Mouse (Mus musculus) embryonic facial prominence, embryonic 11.5 days (tissue): ENCODE measurements at regions not wholly inside any gene's neighbourhood (a gene's known extent, or its start where the extent isn't known, plus 50 kb on each side); places are given as distances from the start of the nearest gene placed in this dataset.
"Not testable (repeated sequence)": the region's sequence is repeated elsewhere in the genome, so short reads cannot be mapped to it uniquely, and the experiment has no call there.

Source experiments
- ATAC-seq: fragments of 200-750 bp; cut with Nextera tagmentation; replicated peaks from 2 replicates; pipeline ENCODE4 v1.8.0; 2017; ENCODE audit warnings: low read depth; ENCODE audit not compliant: insufficient number of reproducible peaks, low FRiP score, low TSS enrichment
- DNase-seq: peaks from one replicate; pipeline ENCODE4 v3.0.0-alpha.2; 2015; ENCODE audit warnings: low spot score
- H3K27ac ChIP-seq: fragments of 300-500 bp; sonication (generic); replicated peaks from 2 replicates; pipeline ENCODE4 v1.5.1; 2014; ENCODE audit warnings: mild to moderate bottlenecking, low read depth, low read length, control low read depth
- H3K27me3 ChIP-seq: fragments of 300-500 bp; sonication (generic); 2 replicates; pipeline ENCODE4 v1.6.1; 2014; ENCODE audit warnings: mild to moderate bottlenecking, low read length, moderate library complexity, mixed read lengths; ENCODE audit not compliant: control insufficient read depth, insufficient read depth
- H3K36me3 ChIP-seq: fragments of 300-500 bp; sonication (generic); replicated peaks from 2 replicates; pipeline ENCODE4 v1.6.1; 2014; ENCODE audit warnings: low read depth, mild to moderate bottlenecking, low read length, moderate library complexity, mixed read lengths; ENCODE audit not compliant: control insufficient read depth, insufficient read depth
- H3K4me1 ChIP-seq: fragments of 300-500 bp; sonication (generic); 2 replicates; pipeline ENCODE4 v1.6.1; 2014; ENCODE audit warnings: low read length, mixed read lengths; ENCODE audit not compliant: control insufficient read depth, insufficient read depth
- H3K4me2 ChIP-seq: fragments of 300-500 bp; sonication (generic); 2 replicates; pipeline ENCODE4 v1.6.1; 2014; ENCODE audit warnings: low read depth, mild to moderate bottlenecking, control low read depth, low read length, moderate library complexity
- H3K4me3 ChIP-seq: fragments of 300-500 bp; sonication (generic); 2 replicates; pipeline ENCODE4 v1.5.1; 2014; ENCODE audit warnings: low read depth, low read length, control low read depth
- H3K9ac ChIP-seq: fragments of 300-500 bp; sonication (generic); replicated peaks from 2 replicates; pipeline ENCODE4 v1.6.1; 2014; ENCODE audit warnings: mild to moderate bottlenecking, control low read depth, low read length
- H3K9me3 ChIP-seq: fragments of 300-500 bp; sonication (generic); replicated peaks from 2 replicates; pipeline ENCODE4 v1.6.1; 2016; ENCODE audit warnings: mild to moderate bottlenecking, low read length, inconsistent platforms, mixed read lengths; ENCODE audit not compliant: control insufficient read depth
- WGBS: fragments of 180-500 bp; shearing (Covaris S2); extraction: QIAGEN DNeasy Blood & Tissue Kit; methylation state at CpG from one replicate; pipeline ENCODE4 v1.1.7; 2014; 5-methylcytosine and 5-hydroxymethylcytosine counted together

- no peak for ATAC-seq
- H3K27me3 ChIP-seq: no peaks in the 10 kb centered on the region
- H3K4me3 ChIP-seq: no peak overlapping the region
- no peaks in the 10 kb centered on the region for H3K9me3 ChIP-seq
- H3K27ac ChIP-seq: no peak overlapping the region
- H3K4me1 ChIP-seq: no peaks in the 10 kb centered on the region
- no peak for DNase-seq
- H3K9ac ChIP-seq: no peak overlapping the region
- H3K4me2 ChIP-seq: no peak overlapping the region
- H3K36me3 ChIP-seq: no peaks in the 10 kb centered on the region
Observed at GRCm38 (mm10) chr1:12115041-12115828, 701.3 kb downstream of the A830018L16Rik start.

GRCm38 (mm10) chr1:12117083-12117482, 703.2 kb downstream of the A830018L16Rik start:
- Histone ChIP-seq H3K9me3 (no peaks in the 10 kb centered on the region), H3K36me3 (no peaks in the 10 kb centered on the region), H3K9ac (no peak overlapping the region), H3K4me2 (no peak overlapping the region), H3K27me3 (no peaks in the 10 kb centered on the region), H3K4me1 (no peaks in the 10 kb centered on the region), H3K4me3 (no peak overlapping the region), H3K27ac (no peak overlapping the region)
- ATAC-seq (no peak), DNase-seq (peak; percentile 6)
- 72% methylated on average over 4 of the region's 4 CpGs for WGBS

- Histone ChIP-seq H3K27me3 (no peaks in the 10 kb centered on the region), H3K27ac (no peak overlapping the region), H3K36me3 (no peaks in the 10 kb centered on the region), H3K4me1 (no peaks in the 10 kb centered on the region), H3K9ac (no peak overlapping the region), H3K4me3 (no peak overlapping the region), H3K9me3 (no peaks in the 10 kb centered on the region), H3K4me2 (no peak overlapping the region)
- WGBS: 91% methylated on average over 7 of the region's 7 CpGs
- ATAC-seq (no peak), DNase-seq (no peak)
Observed at GRCm38 (mm10) chr1:12120926-12121325, 707.0 kb downstream of the A830018L16Rik start.

GRCm38 (mm10) chr1:12126611-12127010, 712.7 kb downstream of the A830018L16Rik start:
- not testable (repeated sequence) for H3K4me2 ChIP-seq, DNase-seq, H3K4me1 ChIP-seq, H3K27me3 ChIP-seq, H3K36me3 ChIP-seq, H3K27ac ChIP-seq, H3K9ac ChIP-seq, ATAC-seq, H3K9me3 ChIP-seq, H3K4me3 ChIP-seq
- 36% methylated on average over 2 of the region's 2 CpGs for WGBS

GRCm38 (mm10) chr1:12170503-12170902, 756.6 kb downstream of the A830018L16Rik start:
- no peak overlapping the region for H3K27ac ChIP-seq
- WGBS: 92% methylated on average over 10 of the region's 10 CpGs
- H3K4me2 ChIP-seq: no peak overlapping the region
- no peaks in the 10 kb centered on the region for H3K27me3 ChIP-seq
- no peaks in the 10 kb centered on the region for H3K4me1 ChIP-seq
- no peak for DNase-seq
- H3K9ac ChIP-seq: no peak overlapping the region
- no peaks in the 10 kb centered on the region for H3K36me3 ChIP-seq
- no peak for ATAC-seq
- no peaks in the 10 kb centered on the region for H3K9me3 ChIP-seq
- H3K4me3 ChIP-seq: no peak overlapping the region

GRCm38 (mm10) chr1:12189646-12190233, 775.8 kb downstream of the A830018L16Rik start:
- no peak for DNase-seq
- H3K36me3 ChIP-seq: no peaks in the 10 kb centered on the region
- no peak overlapping the region for H3K27ac ChIP-seq
- H3K9ac ChIP-seq: no peak overlapping the region
- no peaks in the 10 kb centered on the region for H3K4me1 ChIP-seq
- no peak overlapping the region for H3K4me2 ChIP-seq
- no peaks in the 10 kb centered on the region for H3K27me3 ChIP-seq
- no peak overlapping the region for H3K4me3 ChIP-seq
- no peak for ATAC-seq
- WGBS: 84% methylated on average over 5 of the region's 5 CpGs
- H3K9me3 ChIP-seq: no peaks in the 10 kb centered on the region

- DNase-seq: no peak
- Histone ChIP-seq H3K27me3 (no peaks in the 10 kb centered on the region), H3K9ac (no peak overlapping the region), H3K9me3 (no peaks in the 10 kb centered on the region), H3K4me3 (no peak overlapping the region), H3K4me2 (no peak overlapping the region), H3K27ac (no peak overlapping the region), H3K36me3 (no peaks in the 10 kb centered on the region), H3K4me1 (no peaks in the 10 kb centered on the region)
- 78% methylated on average over 1 of the region's 1 CpGs for WGBS
- ATAC-seq: no peak
Observed at GRCm38 (mm10) chr1:12192588-12192987, 778.7 kb downstream of the A830018L16Rik start.

GRCm38 (mm10) chr1:12231089-12231488, 817.2 kb downstream of the A830018L16Rik start:
- no peak for ATAC-seq

More at GRCm38 (mm10) chr1:12231089-12231488, 817.2 kb downstream of the A830018L16Rik start:
- Histone ChIP-seq H3K9ac (no peak overlapping the region), H3K4me2 (no peak overlapping the region), H3K27me3 (no peaks in the 10 kb centered on the region), H3K27ac (no peak overlapping the region), H3K4me3 (no peak overlapping the region), H3K36me3 (no peaks in the 10 kb centered on the region), H3K9me3 (no peaks in the 10 kb centered on the region), H3K4me1 (no peaks in the 10 kb centered on the region)
- no peak for DNase-seq
- 73% methylated on average over 1 of the region's 1 CpGs for WGBS
